Mouse (Mus musculus): ENCODE measurements around the gene 1700001L19Rik. TPM values are rescaled to one million over a fixed set of nuclear protein-coding genes. Genes with fewer than 3 reads are reported as not detected.

1700001L19Rik gene
- not detected for polyA plus RNA-seq (2017; shearing (Covaris generic))

GRCm38 (mm10) chr13:68597199-68597598, at the start of gene 1700001L19Rik:
Gene 1700001L19Rik, plus strand, starts transcription at chr13:68597421.

GRCm38 (mm10) chr13:68581747-68582516, 15.3 kb upstream of the 1700001L19Rik start, which contains the start of the genes Mtrr and Fastkd3:
Gene Mtrr, minus strand, starts transcription at chr13:68582149.
Gene Fastkd3, plus strand, starts transcription at chr13:68582234.

Other genes with a start within 250 kb of the 1700001L19Rik start
- gene Mtrr, start 15.3 kb upstream of the 1700001L19Rik start, polyA plus RNA-seq (2017; shearing (Covaris generic)) = 30.9 TPM
- 27.8 TPM for gene Fastkd3, start 15.2 kb upstream of the 1700001L19Rik start, polyA plus RNA-seq (2017; shearing (Covaris generic))

All from CD4-positive, CD25-positive, alpha-beta regulatory T cell, adult 9 weeks (primary cell).